Mouse (Mus musculus): ENCODE measurements around the gene Psmb5.
"Not testable (repeated sequence)": the region's sequence is repeated elsewhere in the genome, so short reads cannot be mapped to it uniquely, and the experiment has no call there.

- TF ChIP-seq CTCF, POLR2A (IDR thresholded peaks at IDR 0.05; ENCODE audit: insufficient read depth, low read depth, low read length): not testable (repeated sequence)
Observed at GRCm38 (mm10) chr14:54614130-54614529, 3.7 kb downstream of the Psmb5 start.

Data from olfactory bulb, adult 2 months (tissue).